Mouse (Mus musculus): ENCODE measurements at regions not wholly inside any gene's neighbourhood (a gene's known extent, or its start where the extent isn't known, plus 50 kb on each side); places are given as distances from the start of the nearest gene placed in this dataset.
"Not testable (repeated sequence)": the region's sequence is repeated elsewhere in the genome, so short reads cannot be mapped to it uniquely, and the experiment has no call there.

DNA sequence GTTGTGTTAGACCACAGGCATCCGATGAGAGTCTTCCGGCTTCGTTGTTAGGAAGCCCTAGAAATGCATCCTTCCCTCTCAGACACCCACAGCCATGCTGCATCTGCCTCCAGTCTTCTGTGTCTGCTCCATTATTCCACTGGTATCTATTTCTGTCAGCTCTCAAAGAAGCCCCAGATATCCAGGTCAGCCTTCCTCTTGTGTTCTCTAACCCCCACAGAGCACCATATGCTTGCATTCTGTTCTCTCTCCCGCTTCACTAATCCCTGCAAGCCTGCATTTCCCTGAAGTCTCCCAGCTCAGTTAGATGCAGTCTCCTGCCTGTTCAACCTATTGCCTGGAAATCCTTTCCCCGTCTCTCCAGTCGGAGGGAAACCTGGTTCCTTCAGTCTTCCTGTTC lies 53.6 kb upstream of the Wdfy3 start:
- DNase-seq (ENCODE audit: low spot score), result no peak

DNA sequence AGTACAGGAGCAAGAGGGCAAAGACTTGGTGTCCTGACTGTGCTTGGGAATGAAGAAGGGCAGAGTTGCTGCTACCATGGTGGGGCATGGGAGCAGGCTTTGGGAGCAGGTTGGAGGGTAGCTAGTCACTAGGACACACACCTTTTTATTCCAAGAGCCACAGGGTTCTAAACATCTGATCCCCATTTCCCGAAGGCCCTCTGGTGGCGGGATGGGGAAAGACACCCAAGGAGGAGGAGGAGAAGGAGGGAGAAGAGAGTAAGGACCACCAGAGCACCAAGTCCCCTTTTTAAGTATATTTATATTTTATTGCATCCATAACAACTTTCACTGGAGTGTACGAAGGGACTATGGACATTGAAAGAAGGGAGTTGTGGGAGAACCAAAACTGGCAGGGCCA lies 57.0 kb upstream of the Wdfy3 start:
- DNase-seq (ENCODE audit: low spot score), result peak; percentile 10

DNA sequence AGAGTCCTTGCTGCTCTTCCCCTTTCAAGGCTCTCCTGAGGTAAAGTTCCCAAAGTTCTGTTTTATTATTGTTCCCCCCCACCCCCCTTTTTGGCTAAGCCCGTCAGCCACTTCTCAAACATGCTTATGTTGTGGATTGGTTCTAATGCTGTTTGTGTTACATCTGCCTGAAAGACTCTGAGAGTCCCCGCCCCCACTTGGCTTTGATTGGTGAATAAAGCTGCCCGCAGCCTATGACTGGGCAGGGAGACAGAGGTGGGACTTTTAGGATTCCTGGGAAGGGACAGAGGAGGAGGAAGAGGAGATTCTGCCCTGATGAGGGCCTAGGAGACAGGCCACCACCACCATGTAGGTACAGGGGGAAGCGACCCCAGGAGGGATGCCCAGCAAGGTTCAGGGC lies 78.3 kb upstream of the Wdfy3 start:
- DNase-seq (ENCODE audit: low spot score), result no peak

DNA sequence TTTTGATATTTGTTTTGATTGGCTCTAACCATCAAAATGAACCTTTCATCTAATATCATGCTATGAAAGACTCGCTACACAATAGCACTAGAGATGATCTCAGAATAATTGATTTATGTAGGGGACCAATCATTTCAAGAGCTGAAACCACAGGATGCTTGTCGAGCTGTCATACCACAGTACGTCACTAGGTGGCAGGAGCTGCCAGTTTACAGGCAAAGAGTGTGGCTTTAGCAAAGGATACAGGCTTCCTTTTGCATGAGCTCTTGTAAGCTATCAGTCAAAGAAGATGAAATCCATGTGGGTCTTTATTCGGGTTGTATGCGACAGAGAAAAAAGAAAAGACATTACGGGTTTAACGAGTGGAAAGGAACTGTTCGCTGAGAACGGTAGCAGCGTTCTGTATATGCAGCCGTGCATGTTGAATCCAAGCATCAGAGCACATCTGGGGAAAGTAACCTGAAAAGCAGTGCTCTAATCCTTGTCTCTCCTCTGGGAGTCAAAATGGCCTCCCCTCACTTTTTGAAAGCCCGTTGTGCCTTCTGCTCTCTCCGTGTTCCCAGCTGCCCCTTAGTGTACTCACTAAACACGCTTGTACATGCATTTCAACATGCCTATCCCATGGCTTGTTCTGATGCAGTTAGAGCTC lies 79.9 kb upstream of the Wdfy3 start:
- peak; percentile 20 for DNase-seq (ENCODE audit: low spot score)

DNA sequence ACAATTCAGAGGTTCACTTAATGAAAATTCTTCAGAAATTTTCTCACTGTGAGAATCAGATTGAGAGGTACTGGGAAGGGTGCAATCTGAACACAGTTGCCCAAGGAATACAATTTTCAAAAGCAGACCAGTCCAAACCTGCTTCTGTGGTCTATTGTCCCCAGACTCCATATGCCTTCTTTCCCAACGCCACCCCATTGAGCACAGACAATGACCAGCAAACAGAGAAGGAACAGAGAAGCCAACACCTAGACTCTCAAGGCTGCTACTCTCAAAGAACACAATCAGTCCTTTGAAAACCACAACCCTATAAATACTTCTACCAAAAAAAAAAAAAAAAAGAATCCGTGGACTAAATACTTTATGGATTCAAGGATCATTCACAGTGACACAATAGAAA lies 89.9 kb upstream of the Wdfy3 start:
- no peak for DNase-seq (ENCODE audit: low spot score)

DNA sequence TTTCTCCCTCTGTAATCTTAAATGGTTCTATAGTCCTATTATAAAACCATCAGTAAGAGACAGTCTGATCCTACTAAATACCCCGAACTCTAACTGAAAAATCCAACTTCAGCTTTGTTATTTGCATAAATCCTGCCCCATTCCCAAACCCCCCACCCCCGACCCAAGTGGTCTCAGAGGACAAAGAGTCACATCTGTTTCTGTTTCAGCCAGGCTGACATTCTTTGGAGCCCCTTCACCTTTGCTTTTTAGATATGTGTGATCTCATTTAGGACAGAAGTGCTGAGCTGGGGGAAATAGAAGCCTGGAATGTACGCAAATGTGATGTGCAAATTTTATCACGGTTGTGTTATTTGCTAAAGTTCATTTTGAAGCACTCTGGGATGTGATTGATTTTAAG lies 98.3 kb upstream of the Wdfy3 start:
- no peak for DNase-seq (ENCODE audit: low spot score)

DNA sequence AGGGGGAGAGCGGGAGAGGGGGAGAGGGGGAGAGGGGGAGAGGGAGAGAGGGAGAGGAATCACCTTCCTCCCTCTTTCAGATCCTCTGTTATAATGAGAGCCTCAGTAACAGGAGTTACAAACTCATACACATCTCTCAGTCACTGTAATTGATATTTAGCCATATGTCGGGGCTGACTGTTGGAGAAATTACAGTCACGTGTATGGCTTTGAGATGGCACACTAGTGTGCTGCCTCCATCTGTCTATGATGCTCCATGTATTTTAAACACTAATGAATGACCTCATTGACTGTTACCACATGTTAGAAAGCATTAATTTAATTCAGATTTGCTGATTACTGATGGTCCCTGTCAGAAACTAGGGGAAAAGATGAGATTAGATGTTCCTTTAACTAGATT lies 102.1 kb upstream of the Wdfy3 start:
- DNase-seq (ENCODE audit: low spot score), result no peak

DNA sequence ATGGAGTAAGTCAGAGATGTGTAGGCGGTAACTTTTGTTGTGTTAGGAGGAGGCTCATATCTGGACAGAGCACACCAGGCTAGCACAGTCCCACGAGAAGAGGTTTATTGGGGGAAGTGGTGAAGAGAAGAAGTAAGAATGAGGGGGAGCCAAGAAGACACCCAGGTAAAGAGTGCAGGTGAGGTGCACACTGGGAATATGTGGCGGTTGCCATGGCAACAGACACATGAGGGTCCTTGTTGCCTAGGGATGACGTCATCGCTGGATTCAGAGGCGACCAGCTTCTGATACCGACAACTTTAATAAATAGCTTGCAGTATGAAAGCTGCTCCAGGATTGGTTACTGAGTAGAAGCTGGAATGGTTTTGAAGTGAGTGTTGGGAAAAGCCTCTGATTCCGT lies 110.5 kb upstream of the Wdfy3 start:
- no peak for DNase-seq (ENCODE audit: low spot score)

DNA sequence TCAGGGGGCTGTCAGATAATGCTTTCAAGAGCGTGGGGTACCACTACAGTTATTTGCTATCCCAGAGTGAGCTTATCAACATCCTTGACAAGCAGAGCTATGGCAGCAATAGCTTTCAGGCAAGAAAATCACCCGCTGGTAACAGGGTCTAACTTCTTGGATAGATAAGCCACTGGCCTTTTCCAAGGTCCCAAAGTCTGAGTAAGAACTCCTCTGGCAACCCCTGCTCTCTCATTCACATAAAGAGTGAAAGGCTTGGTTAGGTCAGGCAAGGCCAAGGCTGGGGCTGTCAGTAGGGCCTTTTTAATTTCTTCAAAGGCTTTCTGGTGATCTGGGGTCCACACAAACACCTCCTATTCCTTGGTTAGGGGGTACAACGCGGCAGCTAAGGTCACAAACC lies 119.2 kb upstream of the Wdfy3 start:
- DNase-seq (ENCODE audit: low spot score), result not testable (repeated sequence)

DNA sequence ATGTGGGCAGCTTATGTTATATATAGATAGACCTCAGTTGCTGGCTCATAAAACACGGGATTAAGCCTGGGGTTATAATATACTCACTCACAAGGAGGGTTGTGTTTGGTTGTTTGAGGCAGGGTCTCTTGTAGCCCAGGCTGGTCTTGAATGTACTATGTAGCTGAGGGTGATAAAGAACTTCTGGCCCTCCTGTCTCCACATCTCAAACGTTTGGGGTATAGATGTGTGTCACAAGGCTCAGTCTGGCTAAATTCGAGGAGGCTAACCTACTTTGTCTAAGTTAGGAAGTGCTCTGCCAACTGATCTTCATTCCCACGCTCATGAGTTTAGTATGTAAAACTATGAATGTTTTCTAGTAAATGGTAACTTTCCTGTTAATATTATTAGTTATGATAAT lies 136.7 kb upstream of the Wdfy3 start:
- DNase-seq (ENCODE audit: low spot score), result no peak

DNA sequence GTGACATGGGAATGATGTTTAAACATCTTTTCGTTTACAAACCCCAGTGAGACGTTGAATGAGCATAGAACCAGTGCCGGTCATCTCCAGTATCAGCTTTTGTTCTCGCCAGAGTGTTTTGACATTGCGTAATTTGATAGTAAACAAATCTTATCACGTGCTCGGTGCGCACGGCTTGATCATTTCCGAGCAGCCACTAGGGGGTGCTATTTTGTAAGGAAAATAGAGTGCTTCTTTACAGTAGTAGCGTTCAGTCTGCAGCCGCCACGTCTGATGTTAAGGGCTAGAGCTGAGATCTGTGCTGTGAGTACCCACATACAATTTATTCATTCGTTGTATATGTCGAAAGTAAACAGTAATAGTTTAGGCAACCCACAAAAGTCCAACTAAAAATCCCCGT lies 137.2 kb upstream of the Wdfy3 start:
- peak; percentile 37 for DNase-seq (ENCODE audit: low spot score)

DNA sequence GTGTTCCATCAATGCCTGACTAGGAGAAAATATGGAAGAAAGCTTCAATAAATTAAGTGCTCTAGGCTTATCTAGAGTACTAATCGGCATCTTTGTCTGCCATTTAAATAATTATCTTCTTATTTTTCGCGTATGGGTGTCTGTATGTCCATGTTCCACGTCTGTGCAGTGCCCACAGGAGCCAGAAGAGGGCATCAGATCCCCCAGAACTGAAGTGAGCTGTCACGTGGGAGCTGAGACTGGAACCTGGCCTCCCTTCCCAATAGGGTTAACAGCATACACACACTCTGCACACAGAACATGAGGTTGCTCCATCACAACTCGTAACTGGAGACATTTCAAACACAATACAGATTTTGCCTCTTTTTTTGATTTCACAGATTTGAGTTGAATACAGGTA lies 143.4 kb upstream of the Wdfy3 start:
- DNase-seq (ENCODE audit: low spot score), result no peak

DNA sequence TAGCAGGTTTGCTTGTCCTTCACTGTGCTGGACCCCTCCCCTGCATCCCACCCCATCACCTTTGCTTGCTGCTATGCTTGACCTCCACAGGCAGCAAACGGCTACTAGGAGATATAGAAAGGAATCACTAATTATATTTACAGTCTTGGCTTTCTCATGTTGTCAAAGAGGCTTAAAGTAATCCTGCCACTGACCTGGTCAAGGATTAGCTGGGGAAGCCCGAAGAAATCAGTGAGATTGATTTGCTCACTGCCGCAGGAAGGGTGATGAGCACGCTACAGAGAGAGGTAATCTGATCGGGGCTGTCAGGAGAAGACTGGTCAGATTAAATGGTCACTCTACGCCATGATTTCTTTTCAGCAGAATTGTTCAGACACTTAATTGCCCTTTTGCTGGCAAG lies 157.4 kb upstream of the Wdfy3 start:
- DNase-seq (ENCODE audit: low spot score), result no peak

DNA sequence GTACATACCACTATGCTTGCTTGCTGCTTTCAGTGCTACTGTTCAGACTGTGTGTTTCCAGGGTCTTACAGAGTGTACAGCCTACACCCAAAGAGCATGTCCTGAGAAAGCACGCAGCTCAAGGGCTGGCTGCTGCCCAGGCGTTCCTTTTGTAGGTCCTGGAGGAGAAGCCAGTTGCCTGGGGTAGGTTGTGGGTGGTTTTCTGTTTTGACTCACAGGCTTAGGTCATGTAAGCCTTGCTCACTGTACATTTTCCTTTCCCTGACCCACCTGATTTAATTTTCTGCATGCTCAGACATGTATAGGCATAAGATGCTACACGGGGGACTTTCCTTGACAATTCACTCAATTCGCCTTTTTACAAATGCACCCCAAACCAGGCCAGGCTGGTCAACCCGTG lies 172.9 kb upstream of the Wdfy3 start:
- no peak for DNase-seq (ENCODE audit: low spot score)

DNA sequence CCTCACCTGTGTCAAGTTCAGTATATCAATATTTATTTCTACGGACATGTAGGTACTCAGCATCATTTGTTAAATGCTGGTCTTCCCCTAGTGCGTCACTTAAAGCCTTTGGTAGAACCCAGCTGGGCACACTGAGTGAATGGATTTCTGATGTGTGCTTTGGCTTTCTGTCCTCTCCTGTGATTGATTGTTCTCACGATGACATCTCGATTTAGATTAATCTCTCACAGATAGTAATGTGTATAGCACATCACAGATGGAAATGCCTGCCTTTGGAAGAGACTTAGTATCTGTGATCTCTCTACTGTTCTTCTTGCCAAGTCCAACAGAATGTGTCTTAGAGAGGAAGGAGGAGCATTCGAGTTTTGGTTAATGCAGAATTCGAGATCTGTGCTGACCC lies 175.0 kb upstream of the Wdfy3 start:
- no peak for DNase-seq (ENCODE audit: low spot score)

DNA sequence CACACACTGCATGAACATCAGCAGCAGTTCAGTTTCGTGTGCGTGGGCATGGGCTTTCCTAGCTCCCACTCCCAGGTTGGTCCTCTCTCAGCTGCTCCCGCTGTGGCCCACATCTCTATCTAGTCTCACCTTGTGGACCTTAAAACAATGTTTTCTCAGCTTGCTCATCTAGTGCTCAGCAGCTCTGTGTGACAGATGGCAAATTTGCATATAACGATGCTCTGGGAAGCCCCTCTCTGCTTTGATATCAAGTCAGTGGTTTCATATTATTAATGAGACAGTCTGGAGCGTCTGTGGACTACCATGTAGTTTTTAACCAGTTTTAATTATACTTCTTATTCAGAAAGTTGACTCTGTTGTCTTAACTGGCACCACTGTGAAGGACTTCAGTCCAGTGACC lies 179.0 kb upstream of the Wdfy3 start:
- DNase-seq (ENCODE audit: low spot score), result no peak

DNA sequence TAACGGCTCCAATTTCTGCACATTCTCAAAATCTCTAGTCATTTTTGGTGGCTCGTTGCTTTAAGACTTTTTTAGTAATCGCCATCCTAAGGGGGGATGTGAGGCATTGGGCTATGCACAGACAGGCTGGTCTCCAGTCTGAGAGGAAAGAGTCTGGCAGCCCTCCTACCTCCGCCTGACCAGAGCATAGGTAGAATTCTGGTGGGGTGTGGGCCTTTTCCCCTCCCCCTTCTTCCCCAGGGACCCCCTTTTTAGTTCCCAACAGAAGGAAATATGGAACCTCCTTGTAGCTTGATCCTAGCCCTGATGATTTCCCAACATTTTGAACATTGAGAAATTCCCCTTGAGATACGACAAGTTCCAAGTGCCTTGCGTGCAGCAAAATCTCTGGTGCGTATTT lies 181.4 kb upstream of the Wdfy3 start:
- no peak for DNase-seq (ENCODE audit: low spot score)

DNA sequence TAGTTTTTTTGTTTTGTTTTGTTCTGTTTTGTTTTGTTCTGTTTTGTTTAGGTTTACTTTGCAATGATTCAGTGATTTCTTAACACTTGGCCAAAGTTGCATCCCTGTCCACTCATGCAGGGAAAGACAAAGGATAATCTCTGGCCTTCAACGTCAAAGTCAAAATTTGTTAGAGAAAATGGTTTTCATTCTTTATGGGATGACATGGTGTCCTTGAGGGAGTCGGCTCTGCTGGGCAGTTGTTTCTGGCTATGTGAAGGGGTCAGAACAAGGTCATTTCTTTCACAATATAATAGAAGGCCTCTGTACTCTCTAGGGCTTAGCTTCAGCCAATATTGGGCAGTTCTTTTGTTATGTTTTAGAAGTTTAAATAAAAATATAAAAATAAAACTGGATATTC lies 184.1 kb upstream of the Wdfy3 start:
- no peak for DNase-seq (ENCODE audit: low spot score)

DNA sequence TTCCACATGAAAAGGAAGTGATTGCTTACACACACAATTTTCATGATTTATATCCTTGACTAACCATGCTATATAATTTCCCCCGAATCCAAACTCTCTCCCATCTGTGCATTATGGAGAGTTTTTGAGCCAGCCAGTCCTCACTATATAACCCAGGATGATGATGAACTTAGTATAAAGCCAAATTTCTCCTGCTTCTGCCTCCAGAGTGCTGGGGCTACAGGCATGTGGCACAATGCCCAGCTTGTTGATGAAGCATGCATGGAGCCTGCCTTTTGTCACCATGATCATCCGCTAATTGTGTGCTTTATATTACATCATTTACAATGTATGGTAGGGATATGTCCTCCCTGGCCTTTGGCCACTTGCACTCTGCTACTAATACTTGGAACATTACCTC lies 187.4 kb upstream of the Wdfy3 start:
- no peak for DNase-seq (ENCODE audit: low spot score)

DNA sequence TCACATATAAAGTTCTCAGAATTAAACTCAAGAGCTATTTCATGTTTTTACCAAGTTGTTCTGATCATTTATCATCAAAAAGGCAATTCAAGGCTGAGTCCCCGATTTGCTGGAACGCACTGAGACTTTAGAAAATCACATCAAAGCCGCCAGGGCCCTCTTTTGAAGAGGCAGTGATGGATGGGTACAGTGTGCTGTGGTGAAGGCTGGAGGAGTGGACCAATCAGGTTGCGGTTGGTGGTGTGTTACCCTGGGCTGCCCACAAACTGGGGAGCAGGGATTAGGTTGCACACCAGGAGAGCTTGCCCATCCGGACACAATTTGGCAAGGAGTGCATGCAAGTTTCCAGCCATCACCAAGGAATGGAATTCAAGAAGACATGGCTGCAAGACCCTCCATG lies 191.9 kb upstream of the Wdfy3 start:
- DNase-seq (ENCODE audit: low spot score), result no peak

DNA sequence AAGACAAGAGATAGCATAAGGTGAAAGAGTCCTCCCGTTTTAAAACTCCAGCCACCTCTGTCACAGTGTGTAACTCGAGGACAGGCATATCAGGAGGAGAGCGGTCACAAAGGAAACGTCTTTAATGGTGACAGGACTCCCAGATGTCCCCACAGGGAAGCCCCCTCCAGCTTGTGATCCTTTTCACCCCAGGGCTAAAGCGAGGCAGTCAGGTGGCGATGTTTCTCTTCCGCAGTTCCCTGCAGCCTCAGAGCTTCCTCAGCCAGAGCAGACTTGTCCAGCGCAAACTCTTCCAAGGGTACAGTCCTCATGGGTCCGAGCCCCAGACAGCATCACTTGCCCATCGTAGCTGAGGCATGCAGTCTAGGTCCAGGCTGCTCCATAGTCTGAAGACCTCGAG lies 196.7 kb upstream of the Wdfy3 start:
- no peak for DNase-seq (ENCODE audit: low spot score)

DNA sequence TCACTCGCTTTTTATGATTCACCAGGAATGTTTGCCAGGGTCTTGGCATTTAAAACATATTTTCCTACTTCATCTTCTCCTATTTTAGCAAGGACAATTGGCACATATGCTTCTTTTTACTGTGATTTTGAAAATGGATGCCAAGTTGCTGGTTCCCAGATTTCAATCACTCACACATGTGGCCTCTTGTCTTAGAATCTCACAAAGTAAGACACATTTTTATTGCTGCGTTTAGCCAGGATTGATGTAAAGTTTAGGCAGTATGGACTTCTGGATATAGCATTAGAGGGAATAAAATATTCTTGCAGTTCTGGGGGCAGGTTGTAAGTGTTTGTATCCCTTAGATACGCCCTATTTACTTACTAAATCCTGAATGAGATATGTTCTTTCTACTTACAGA lies 197.4 kb upstream of the Wdfy3 start:
- no peak for DNase-seq (ENCODE audit: low spot score)

DNA sequence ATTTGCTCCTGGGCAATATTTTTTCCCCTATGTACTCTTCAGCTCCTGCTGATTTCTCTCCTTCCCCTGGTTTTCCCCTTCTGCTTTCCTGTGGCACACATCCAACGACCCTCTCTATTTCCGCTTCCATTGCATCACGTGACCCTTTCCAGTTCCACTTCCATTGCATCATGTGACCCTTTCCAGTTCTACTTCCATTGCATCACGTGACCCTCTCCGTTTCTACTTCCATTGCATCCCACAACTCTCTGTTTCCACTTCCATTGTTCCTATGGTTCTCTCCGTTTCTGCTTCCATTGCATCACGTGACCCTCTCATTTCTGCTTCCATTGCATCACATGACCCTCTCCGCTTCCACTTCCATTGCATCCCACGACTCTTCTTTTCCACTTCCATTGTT lies 199.5 kb upstream of the Wdfy3 start:
- no peak for DNase-seq (ENCODE audit: low spot score)

DNA sequence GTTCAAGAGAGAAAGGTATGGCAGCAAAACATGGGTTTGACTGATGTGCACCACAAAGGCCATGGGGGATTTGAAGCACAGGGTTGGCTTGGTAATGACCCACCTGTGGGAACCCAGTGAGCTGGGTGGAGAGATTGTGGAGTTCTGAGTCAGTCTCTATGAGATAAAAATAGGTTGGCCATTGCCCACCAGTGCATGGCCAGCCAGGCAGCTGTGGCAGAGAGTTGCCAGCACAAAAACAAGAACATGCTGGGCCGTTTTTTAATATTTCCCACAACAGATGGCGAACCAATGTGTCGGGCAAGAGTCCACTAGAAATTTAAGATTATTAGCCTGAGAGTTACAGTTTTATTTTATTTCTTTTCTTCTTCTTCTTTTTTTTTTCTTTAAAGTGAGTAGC lies 205.6 kb upstream of the Arhgap24 start:
- DNase-seq (ENCODE audit: low spot score), result no peak

DNA sequence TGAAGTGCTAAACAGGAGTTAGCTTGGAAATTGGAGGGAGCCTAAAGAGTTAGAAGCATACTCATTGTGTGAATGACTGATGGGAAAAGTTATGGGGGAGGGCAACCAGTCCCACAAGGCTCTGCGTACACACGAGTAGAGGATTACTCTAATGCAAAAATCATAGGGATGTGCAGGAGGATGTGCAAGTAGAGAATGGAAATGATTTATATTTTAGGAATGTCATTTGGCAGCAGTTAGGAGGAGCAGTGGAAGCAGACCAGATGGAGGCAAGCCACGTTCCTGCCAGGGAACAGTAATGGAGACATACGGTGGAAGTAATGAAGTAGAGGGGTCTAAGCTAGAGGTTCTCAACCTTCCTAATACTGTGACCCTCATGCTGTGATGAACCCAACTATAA lies 194.1 kb upstream of the Arhgap24 start:
- no peak for DNase-seq (ENCODE audit: low spot score)

Data from c-Kit-positive CD71-positive TER-119-positive erythroid progenitor cells, embryonic 14.5 days (primary cell).